Mouse (Mus musculus) liver, embryonic 14.5 days (tissue): ENCODE measurements around the gene Tmem151b. TPM values are rescaled to one million over a fixed set of nuclear protein-coding genes. Genes with fewer than 3 reads are reported as not detected.

Experiments used
- ATAC-seq: fragments of 200-750 bp; cut with Nextera tagmentation; 2 replicates; pipeline ENCODE4 v1.8.0; 2017; ENCODE audit warnings: moderate number of reproducible peaks, mild to moderate bottlenecking, moderate library complexity; ENCODE audit not compliant: insufficient read depth
- DNase-seq, 3 experiments: peaks; one replicate each; pipeline ENCODE4 v3.0.0-alpha.2; 2012 to 2013; ENCODE audit warnings: low read depth in 3 of 3, low spot score in 3 of 3
- H3K27ac ChIP-seq: fragments of 300-500 bp; sonication (generic); 2 replicates; pipeline ENCODE4 v1.5.1; 2014; ENCODE audit warnings: moderate library complexity, mild to moderate bottlenecking, control low read depth, inconsistent platforms
- H3K27me3 ChIP-seq: fragments of 300-500 bp; sonication (generic); 2 replicates; pipeline ENCODE4 v1.6.1; 2014; ENCODE audit warnings: mild to moderate bottlenecking, low read length, moderate library complexity; ENCODE audit not compliant: control insufficient read depth, insufficient read depth
- H3K36me3 ChIP-seq: fragments of 300-500 bp; sonication (generic); replicated peaks from 2 replicates; pipeline ENCODE4 v1.6.1; 2014; ENCODE audit warnings: low read depth; ENCODE audit not compliant: control insufficient read depth, insufficient read depth
- H3K4me1 ChIP-seq, 2 experiments: fragments of 200-500 bp in 1 of 2; fragments of 300-500 bp in 1 of 2; sonication (generic) in 1 of 2; replicated peaks; 2 replicates each; pipeline ENCODE4 v1.6.1; 2012 to 2014; ENCODE audit warnings: antibody characterized with exemption in 1 of 2, inconsistent platforms in 1 of 2, low read length in 1 of 2; ENCODE audit not compliant: control insufficient read depth in 2 of 2, insufficient read depth in 2 of 2
- H3K4me2 ChIP-seq: fragments of 300-500 bp; sonication (generic); 2 replicates; pipeline ENCODE4 v1.6.1; 2014; ENCODE audit warnings: low read depth, mild to moderate bottlenecking, control low read depth, moderate library complexity
- H3K4me3 ChIP-seq, 2 experiments: fragments of 200-500 bp in 1 of 2; fragments of 300-500 bp in 1 of 2; sonication (generic) in 1 of 2; 2 replicates each; pipeline ENCODE4 v1.5.1; 2012 to 2014; ENCODE audit warnings: low read depth in 2 of 2, low read length in 2 of 2, mild to moderate bottlenecking in 2 of 2, control low read depth in 1 of 2, inconsistent platforms in 1 of 2, moderate library complexity in 1 of 2; ENCODE audit not compliant: insufficient read depth in 1 of 2
- H3K9ac ChIP-seq: fragments of 300-500 bp; sonication (generic); replicated peaks from 2 replicates; pipeline ENCODE4 v1.6.1; 2014; ENCODE audit warnings: mild to moderate bottlenecking, control low read depth, moderate library complexity
- H3K9me3 ChIP-seq: fragments of 300-500 bp; sonication (generic); 2 replicates; pipeline ENCODE4 v1.6.1; 2016; ENCODE audit warnings: low read length, mixed read lengths; ENCODE audit not compliant: control insufficient read depth
- CTCF ChIP-seq: IDR thresholded peaks from 2 replicates; pipeline ENCODE4 v1.5.1; 2016; ENCODE audit warnings: antibody characterized with exemption, low read depth, control low read depth
- EP300 ChIP-seq: IDR thresholded peaks from 2 replicates; pipeline ENCODE4 v1.6.1; 2016; ENCODE audit warnings: antibody characterized with exemption, low read depth
- WGBS: fragments of 180-500 bp; shearing (Covaris S2); extraction: QIAGEN DNeasy Blood & Tissue Kit; methylation state at CpG from one replicate; pipeline ENCODE4 v1.1.7; 2014; ENCODE audit not compliant: insufficient replicate concordance; 5-methylcytosine and 5-hydroxymethylcytosine counted together
- polyA plus RNA-seq, 2 experiments: library from polyadenylated mRNA; depleted of rRNA in 1 of 2; stranded (reverse) in 1 of 2; unstranded in 1 of 2; fragments of >200 nt; fragmentation: Nextera tagmentation in 1 of 2; extraction: Ambion mirVana in 1 of 2; gene quantifications; 2 replicates each; pipeline versions ENCODE4 v1.2.1 to v1.2.3; 2012 to 2014

Gene Tmem151b
- polyA plus RNA-seq, 2 experiments = 0.08 TPM; not detected in 1

DNA sequence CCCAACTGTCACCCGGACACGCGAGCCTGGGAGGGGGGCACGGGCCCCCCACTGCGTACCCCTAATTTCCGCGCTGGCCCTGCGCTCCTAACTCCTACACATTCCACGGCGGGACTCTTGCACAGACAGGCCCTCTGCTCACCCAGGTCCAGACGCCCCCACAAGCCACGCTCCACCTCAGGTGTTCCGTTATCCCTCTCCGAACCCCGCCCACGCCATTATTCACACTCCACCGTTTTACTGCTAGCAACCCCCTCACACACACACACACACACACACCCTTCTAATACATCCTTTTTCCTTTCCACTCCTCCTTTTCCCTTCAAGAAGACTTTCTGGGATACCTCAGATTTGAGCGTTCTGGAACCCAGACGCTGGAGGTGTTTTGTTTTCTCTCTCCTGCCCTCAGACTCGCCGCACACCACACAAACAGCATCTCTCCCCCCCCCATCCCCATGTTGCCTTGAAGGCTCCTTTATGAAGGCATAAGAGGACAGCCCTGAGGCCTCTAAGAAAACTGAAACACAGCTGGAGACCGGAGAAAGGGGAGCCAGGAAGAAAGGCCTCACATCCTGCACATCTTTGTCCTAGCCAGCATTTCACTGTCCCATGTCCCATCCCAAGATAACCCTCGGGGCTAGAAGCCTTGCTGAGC lies 46.4 kb upstream of the Tmem151b start:
- peak overlapping the region; percentile 91 to 96 for H3K4me3 ChIP-seq
- ATAC-seq (no peak), DNase-seq (no peak)
- H3K27me3 ChIP-seq = no peaks in the 10 kb centered on the region
- no peaks in the 10 kb centered on the region for H3K9me3 ChIP-seq
- H3K36me3 ChIP-seq = peaks cover 4% of the 10 kb centered on the region; the same call in 1 of the 2 replicates
- 13% methylated on average over 23 of the region's 23 CpGs for WGBS
- H3K27ac ChIP-seq = 0 out of 2 replicates have a peak overlapping the region, but pooled peaks have one; percentile 26
- peaks cover 42 to 55% of the 10 kb centered on the region in 2 experiments for H3K4me1 ChIP-seq
- peak overlapping the region; percentile 95 for H3K4me2 ChIP-seq
- peak overlapping the region; percentile 92 for H3K9ac ChIP-seq
- TF ChIP-seq EP300 (no peak), CTCF (0 out of 2 replicates have a peak, but pooled peaks have one; percentile 1)

GRCm38 (mm10) chr17:45594881-45595735 lies 45.6 kb upstream of the Tmem151b start:
- H3K4me3 ChIP-seq = peak overlapping the region; percentile 91 to 96

DNA sequence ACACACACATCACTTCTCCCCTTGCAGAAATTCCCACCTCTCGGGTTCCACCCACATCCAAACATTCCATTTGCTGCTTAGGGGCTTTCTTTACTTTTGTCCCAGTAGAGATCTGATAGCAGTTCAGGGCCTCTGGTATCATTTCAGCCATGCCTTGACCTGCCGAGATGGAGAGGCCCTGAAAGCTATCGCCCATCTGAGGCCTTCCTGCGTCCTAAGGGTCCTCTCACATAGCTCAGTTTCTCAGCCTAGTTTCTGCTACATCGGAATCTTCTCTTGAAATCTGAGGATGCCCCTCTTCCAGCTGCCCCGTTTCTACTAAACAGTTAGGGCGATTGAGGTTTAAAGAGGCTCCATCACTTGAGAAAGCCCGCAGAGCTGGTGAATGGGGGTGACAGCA lies 44.7 kb upstream of the Tmem151b start:
- Histone ChIP-seq H3K4me1 (peaks cover 34 to 41% of the 10 kb centered on the region in 2 experiments), H3K4me2 (peak overlapping the region; percentile 95), H3K27me3 (no peaks in the 10 kb centered on the region), H3K4me3 (peak overlapping the region; percentile 91 to 96), H3K9ac (peak overlapping the region; percentile 92), H3K36me3 (peaks cover 21% of the 10 kb centered on the region), H3K9me3 (no peaks in the 10 kb centered on the region), H3K27ac (peak overlapping the region; percentile 90)
- TF ChIP-seq CTCF (no peak), EP300 (no peak)
- 14% methylated on average over 8 of the region's 8 CpGs for WGBS
- no peak for ATAC-seq
- no peak for DNase-seq

More at GRCm38 (mm10) chr17:45594881-45595735, 45.6 kb upstream of the Tmem151b start:
- no peaks in the 10 kb centered on the region for H3K9me3 ChIP-seq
- ATAC-seq (peak; percentile 57), DNase-seq (peak in 1 of 3 experiments; percentile 60)
- peak overlapping the region; percentile 90 for H3K27ac ChIP-seq
- TF ChIP-seq EP300 = no peak
- peak; percentile 2; the same call in 1 of the 2 replicates for TF ChIP-seq CTCF
- H3K27me3 ChIP-seq = no peaks in the 10 kb centered on the region
- peak overlapping the region; percentile 95 for H3K4me2 ChIP-seq
- peaks cover 34 to 48% of the 10 kb centered on the region in 2 experiments for H3K4me1 ChIP-seq
- peaks cover 12% of the 10 kb centered on the region for H3K36me3 ChIP-seq
- under 1% methylated on average over 58 of the region's 58 CpGs for WGBS
- H3K9ac ChIP-seq = peak overlapping the region; percentile 92

- Histone ChIP-seq H3K4me1 (peaks cover 32 to 39% of the 10 kb centered on the region in 2 experiments), H3K9me3 (no peaks in the 10 kb centered on the region), H3K4me3 (peak overlapping the region; percentile 91 to 96), H3K27me3 (no peaks in the 10 kb centered on the region), H3K27ac (peak overlapping the region; percentile 90), H3K9ac (peak overlapping the region; percentile 92), H3K4me2 (peak overlapping the region; percentile 95), H3K36me3 (peaks cover 28% of the 10 kb centered on the region)
- DNase-seq = peak; percentile 83 to 88 (median 86)
- peak; percentile 83 for ATAC-seq
- TF ChIP-seq CTCF (no peak), EP300 (peak; percentile 88)
- 11% methylated on average over 8 of the region's 8 CpGs for WGBS
Observed at GRCm38 (mm10) chr17:45593479-45593878, 44.0 kb upstream of the Tmem151b start.
